Mouse (Mus musculus): Measurements from ENCODE around the gene Dock8. TPM values are rescaled to one million over a fixed set of nuclear protein-coding genes. Genes with fewer than 3 reads are reported as not detected.

Gene Dock8
- total RNA-seq, 1 experiment, result 0.49 TPM

- in situ Hi-C loops (cut with MboI; ENCODE audit: low sequenced_read_pairs in 2 of 2, unreplicated experiment in 2 of 2), result no loop called here
- Histone ChIP-seq H3K36me3 (ENCODE audit: control insufficient read depth, insufficient read depth, low read length, poor library complexity, severe bottlenecking) (no peaks in the 10 kb centered on the region), H3K4me1 (ENCODE audit: control insufficient read depth in 2 of 2, insufficient read depth in 2 of 2, low read length in 2 of 2, poor library complexity in 1 of 2) (peaks cover 0 to 2% of the 10 kb centered on the region in 2 experiments; a peak in 1 of 4 replicates), H3K4me3 (ENCODE audit: insufficient read depth in 1 of 2, low read depth in 1 of 2, low read length in 2 of 2, poor library complexity in 1 of 2, severe bottlenecking in 1 of 2) (no peak overlapping the region), H3K27ac (ENCODE audit: insufficient read depth, low read depth, low read length, poor library complexity, severe bottlenecking) (no peak overlapping the region), H3K9ac (ENCODE audit: insufficient read depth, low read depth, low read length, poor library complexity, severe bottlenecking) (no peak overlapping the region), H3K9me3 (ENCODE audit: control insufficient read depth, insufficient read depth, low read depth, low read length) (no peaks in the 10 kb centered on the region)
- no peak for DNase-seq (ENCODE audit: low read depth, low spot score)
- TF ChIP-seq CHD2 (IDR thresholded peaks at IDR 0.05; ENCODE audit: low read depth, low read length) (no peak), ZC3H11A (IDR thresholded peaks at IDR 0.05; ENCODE audit: borderline replicate concordance, low read depth, low read length) (no peak), MAFK (IDR thresholded peaks at IDR 0.05; ENCODE audit: insufficient read depth, low read depth, low read length) (no peak), HCFC1 (IDR thresholded peaks at IDR 0.05; ENCODE audit: borderline replicate concordance, insufficient read depth, low read length) (no peak), ZNF384 (IDR thresholded peaks at IDR 0.05; ENCODE audit: low read depth, low read length) (no peak)
These were observed 63.0 kb downstream of the Dock8 start for GRCm38 (mm10) chr19:25062188-25062856.

GRCm38 (mm10) chr19:25062857-25063240 is 63.5 kb downstream of the Dock8 start:
- in situ Hi-C loops (cut with MboI; ENCODE audit: low sequenced_read_pairs in 2 of 2, unreplicated experiment in 2 of 2), result no loop called here

GRCm38 (mm10) chr19:25066229-25066628 is 66.9 kb downstream of the Dock8 start:
- TF ChIP-seq MAFK (IDR thresholded peaks at IDR 0.05; ENCODE audit: insufficient read depth, low read depth, low read length) (no peak), HCFC1 (IDR thresholded peaks at IDR 0.05; ENCODE audit: borderline replicate concordance, insufficient read depth, low read length) (no peak), CHD2 (IDR thresholded peaks at IDR 0.05; ENCODE audit: low read depth, low read length) (no peak), ZNF384 (IDR thresholded peaks at IDR 0.05; ENCODE audit: low read depth, low read length) (no peak), ZC3H11A (IDR thresholded peaks at IDR 0.05; ENCODE audit: borderline replicate concordance, low read depth, low read length) (no peak)
- in situ Hi-C loops (cut with MboI; ENCODE audit: low sequenced_read_pairs in 2 of 2, unreplicated experiment in 2 of 2), result no loop called here
- Histone ChIP-seq H3K9ac (ENCODE audit: insufficient read depth, low read depth, low read length, poor library complexity, severe bottlenecking) (no peak overlapping the region), H3K4me1 (ENCODE audit: control insufficient read depth in 2 of 2, insufficient read depth in 2 of 2, low read length in 2 of 2, poor library complexity in 1 of 2) (no peaks in the 10 kb centered on the region), H3K4me3 (ENCODE audit: insufficient read depth in 1 of 2, low read depth in 1 of 2, low read length in 2 of 2, poor library complexity in 1 of 2, severe bottlenecking in 1 of 2) (no peak overlapping the region), H3K27ac (ENCODE audit: insufficient read depth, low read depth, low read length, poor library complexity, severe bottlenecking) (no peak overlapping the region), H3K36me3 (ENCODE audit: control insufficient read depth, insufficient read depth, low read length, poor library complexity, severe bottlenecking) (no peaks in the 10 kb centered on the region), H3K9me3 (ENCODE audit: control insufficient read depth, insufficient read depth, low read depth, low read length) (no peaks in the 10 kb centered on the region)
- DNase-seq (ENCODE audit: low read depth, low spot score), result no peak

More at GRCm38 (mm10) chr19:25062857-25063240, 63.5 kb downstream of the Dock8 start:
- H3K9me3 ChIP-seq (ENCODE audit: control insufficient read depth, insufficient read depth, low read depth, low read length), result no peaks in the 10 kb centered on the region
- H3K27ac ChIP-seq (ENCODE audit: insufficient read depth, low read depth, low read length, poor library complexity, severe bottlenecking), result no peak overlapping the region
- H3K36me3 ChIP-seq (ENCODE audit: control insufficient read depth, insufficient read depth, low read length, poor library complexity, severe bottlenecking), result no peaks in the 10 kb centered on the region
- no peak overlapping the region for H3K4me3 ChIP-seq (ENCODE audit: insufficient read depth in 1 of 2, low read depth in 1 of 2, low read length in 2 of 2, poor library complexity in 1 of 2, severe bottlenecking in 1 of 2)
- TF ChIP-seq CHD2 (IDR thresholded peaks at IDR 0.05; ENCODE audit: low read depth, low read length) (no peak), HCFC1 (IDR thresholded peaks at IDR 0.05; ENCODE audit: borderline replicate concordance, insufficient read depth, low read length) (no peak), ZNF384 (IDR thresholded peaks at IDR 0.05; ENCODE audit: low read depth, low read length) (no peak), ZC3H11A (IDR thresholded peaks at IDR 0.05; ENCODE audit: borderline replicate concordance, low read depth, low read length) (no peak), MAFK (IDR thresholded peaks at IDR 0.05; ENCODE audit: insufficient read depth, low read depth, low read length) (no peak)
- H3K9ac ChIP-seq (ENCODE audit: insufficient read depth, low read depth, low read length, poor library complexity, severe bottlenecking), result no peak overlapping the region
- H3K4me1 ChIP-seq (ENCODE audit: control insufficient read depth in 2 of 2, insufficient read depth in 2 of 2, low read length in 2 of 2, poor library complexity in 1 of 2), result peaks cover 0 to 2% of the 10 kb centered on the region in 2 experiments; a peak in 1 of 4 replicates
- no peak for DNase-seq (ENCODE audit: low read depth, low spot score)

GRCm38 (mm10) chr19:25068518-25068917 is 69.2 kb downstream of the Dock8 start:
- Histone ChIP-seq H3K9ac (ENCODE audit: insufficient read depth, low read depth, low read length, poor library complexity, severe bottlenecking) (no peak overlapping the region), H3K4me3 (ENCODE audit: insufficient read depth in 1 of 2, low read depth in 1 of 2, low read length in 2 of 2, poor library complexity in 1 of 2, severe bottlenecking in 1 of 2) (no peak overlapping the region), H3K4me1 (ENCODE audit: control insufficient read depth in 2 of 2, insufficient read depth in 2 of 2, low read length in 2 of 2, poor library complexity in 1 of 2) (no peaks in the 10 kb centered on the region), H3K9me3 (ENCODE audit: control insufficient read depth, insufficient read depth, low read depth, low read length) (no peaks in the 10 kb centered on the region), H3K27ac (ENCODE audit: insufficient read depth, low read depth, low read length, poor library complexity, severe bottlenecking) (no peak overlapping the region), H3K36me3 (ENCODE audit: control insufficient read depth, insufficient read depth, low read length, poor library complexity, severe bottlenecking) (no peaks in the 10 kb centered on the region)
- TF ChIP-seq CHD2 (IDR thresholded peaks at IDR 0.05; ENCODE audit: low read depth, low read length) (no peak), ZNF384 (IDR thresholded peaks at IDR 0.05; ENCODE audit: low read depth, low read length) (no peak), MAFK (IDR thresholded peaks at IDR 0.05; ENCODE audit: insufficient read depth, low read depth, low read length) (no peak), HCFC1 (IDR thresholded peaks at IDR 0.05; ENCODE audit: borderline replicate concordance, insufficient read depth, low read length) (no peak), ZC3H11A (IDR thresholded peaks at IDR 0.05; ENCODE audit: borderline replicate concordance, low read depth, low read length) (no peak)
- DNase-seq (ENCODE audit: low read depth, low spot score), result no peak
- in situ Hi-C loops (cut with MboI; ENCODE audit: low sequenced_read_pairs in 2 of 2, unreplicated experiment in 2 of 2), result no loop called here

Measured in ES-E14 (cell line).